Mouse (Mus musculus): ENCODE measurements around the gene Utp15. TPM values are rescaled to one million over a fixed set of nuclear protein-coding genes. Genes with fewer than 3 reads are reported as not detected.

The Utp15 gene
- 44.9 and 45.7 TPM in 2 replicates for total RNA-seq (2017)

GRCm38 (mm10) chr13:98262636-98263457 lies at the start of gene Utp15, which contains the start of gene Ankra2:
Utp15 (minus strand) TSS chr13:98263041.
Ankra2 (plus strand) TSS chr13:98263074.
- ATAC-seq (replicated peaks in 1 of 2; ENCODE audit: insufficient read depth in 1 of 2, low FRiP score in 2 of 2, low TSS enrichment in 1 of 2, low read depth in 1 of 2, poor library complexity in 2 of 2, severe bottlenecking in 2 of 2): peak; percentile 96 to 97

GRCm38 (mm10) chr13:98311597-98311996 lies 48.8 kb upstream of the Utp15 start:
- ATAC-seq (replicated peaks in 1 of 2; ENCODE audit: insufficient read depth in 1 of 2, low FRiP score in 2 of 2, low TSS enrichment in 1 of 2, low read depth in 1 of 2, poor library complexity in 2 of 2, severe bottlenecking in 2 of 2): no peak

GRCm38 (mm10) chr13:98308724-98309123 lies 45.9 kb upstream of the Utp15 start:
- ATAC-seq (replicated peaks in 1 of 2; ENCODE audit: insufficient read depth in 1 of 2, low FRiP score in 2 of 2, low TSS enrichment in 1 of 2, low read depth in 1 of 2, poor library complexity in 2 of 2, severe bottlenecking in 2 of 2): no peak

- ATAC-seq (replicated peaks in 1 of 2; ENCODE audit: insufficient read depth in 1 of 2, low FRiP score in 2 of 2, low TSS enrichment in 1 of 2, low read depth in 1 of 2, poor library complexity in 2 of 2, severe bottlenecking in 2 of 2): no peak
These were observed 45.2 kb upstream of the Utp15 start for GRCm38 (mm10) chr13:98308004-98308403.

- no peak for ATAC-seq (replicated peaks in 1 of 2; ENCODE audit: insufficient read depth in 1 of 2, low FRiP score in 2 of 2, low TSS enrichment in 1 of 2, low read depth in 1 of 2, poor library complexity in 2 of 2, severe bottlenecking in 2 of 2)
These were observed 44.1 kb upstream of the Utp15 start for GRCm38 (mm10) chr13:98306852-98307475.

GRCm38 (mm10) chr13:98306393-98306792 lies 43.6 kb upstream of the Utp15 start:
- ATAC-seq (replicated peaks in 1 of 2; ENCODE audit: insufficient read depth in 1 of 2, low FRiP score in 2 of 2, low TSS enrichment in 1 of 2, low read depth in 1 of 2, poor library complexity in 2 of 2, severe bottlenecking in 2 of 2): no peak

GRCm38 (mm10) chr13:98305257-98305656 lies 42.4 kb upstream of the Utp15 start:
- no peak for ATAC-seq (replicated peaks in 1 of 2; ENCODE audit: insufficient read depth in 1 of 2, low FRiP score in 2 of 2, low TSS enrichment in 1 of 2, low read depth in 1 of 2, poor library complexity in 2 of 2, severe bottlenecking in 2 of 2)

GRCm38 (mm10) chr13:98298833-98299758 lies 36.3 kb upstream of the Utp15 start:
- peak; percentile 76 to 90 for ATAC-seq (replicated peaks in 1 of 2; ENCODE audit: insufficient read depth in 1 of 2, low FRiP score in 2 of 2, low TSS enrichment in 1 of 2, low read depth in 1 of 2, poor library complexity in 2 of 2, severe bottlenecking in 2 of 2)

GRCm38 (mm10) chr13:98297883-98298482 lies 35.1 kb upstream of the Utp15 start:
- ATAC-seq (replicated peaks in 1 of 2; ENCODE audit: insufficient read depth in 1 of 2, low FRiP score in 2 of 2, low TSS enrichment in 1 of 2, low read depth in 1 of 2, poor library complexity in 2 of 2, severe bottlenecking in 2 of 2): no peak

- ATAC-seq (replicated peaks in 1 of 2; ENCODE audit: insufficient read depth in 1 of 2, low FRiP score in 2 of 2, low TSS enrichment in 1 of 2, low read depth in 1 of 2, poor library complexity in 2 of 2, severe bottlenecking in 2 of 2): no peak
These were observed 33.2 kb upstream of the Utp15 start for GRCm38 (mm10) chr13:98296072-98296471.

- ATAC-seq (replicated peaks in 1 of 2; ENCODE audit: insufficient read depth in 1 of 2, low FRiP score in 2 of 2, low TSS enrichment in 1 of 2, low read depth in 1 of 2, poor library complexity in 2 of 2, severe bottlenecking in 2 of 2): no peak
These were observed 28.9 kb upstream of the Utp15 start for GRCm38 (mm10) chr13:98291712-98292111.

- no peak for ATAC-seq (replicated peaks in 1 of 2; ENCODE audit: insufficient read depth in 1 of 2, low FRiP score in 2 of 2, low TSS enrichment in 1 of 2, low read depth in 1 of 2, poor library complexity in 2 of 2, severe bottlenecking in 2 of 2)
These were observed 27.9 kb upstream of the Utp15 start for GRCm38 (mm10) chr13:98290719-98291118.

- ATAC-seq (replicated peaks in 1 of 2; ENCODE audit: insufficient read depth in 1 of 2, low FRiP score in 2 of 2, low TSS enrichment in 1 of 2, low read depth in 1 of 2, poor library complexity in 2 of 2, severe bottlenecking in 2 of 2): no peak
These were observed 18.3 kb upstream of the Utp15 start for GRCm38 (mm10) chr13:98280990-98281650.

- no peak for ATAC-seq (replicated peaks in 1 of 2; ENCODE audit: insufficient read depth in 1 of 2, low FRiP score in 2 of 2, low TSS enrichment in 1 of 2, low read depth in 1 of 2, poor library complexity in 2 of 2, severe bottlenecking in 2 of 2)
These were observed 16.8 kb upstream of the Utp15 start, which contains the start of gene Gm21976 for GRCm38 (mm10) chr13:98279686-98280085. Gm21976 (plus strand) TSS chr13:98279887.

GRCm38 (mm10) chr13:98277501-98277900 lies 14.7 kb upstream of the Utp15 start:
- no peak for ATAC-seq (replicated peaks in 1 of 2; ENCODE audit: insufficient read depth in 1 of 2, low FRiP score in 2 of 2, low TSS enrichment in 1 of 2, low read depth in 1 of 2, poor library complexity in 2 of 2, severe bottlenecking in 2 of 2)

GRCm38 (mm10) chr13:98276253-98276652 lies 13.4 kb upstream of the Utp15 start:
- ATAC-seq (replicated peaks in 1 of 2; ENCODE audit: insufficient read depth in 1 of 2, low FRiP score in 2 of 2, low TSS enrichment in 1 of 2, low read depth in 1 of 2, poor library complexity in 2 of 2, severe bottlenecking in 2 of 2): no peak

- ATAC-seq (replicated peaks in 1 of 2; ENCODE audit: insufficient read depth in 1 of 2, low FRiP score in 2 of 2, low TSS enrichment in 1 of 2, low read depth in 1 of 2, poor library complexity in 2 of 2, severe bottlenecking in 2 of 2): no peak
These were observed 12.8 kb upstream of the Utp15 start for GRCm38 (mm10) chr13:98275646-98276045.
